Mouse (Mus musculus): ENCODE results near the gene Nrsn1.

GRCm38 (mm10) chr13:25254478-25255263, 15.6 kb downstream of the Nrsn1 start:
- TF ChIP-seq CTCF (IDR thresholded peaks at IDR 0.05; ENCODE audit: low read depth, low read length) (no peak), GATA1 (IDR thresholded peaks at IDR 0.05; ENCODE audit: borderline replicate concordance, low read length) (no peak), TAL1 (conservative IDR thresholded peaks at IDR 0.05; ENCODE audit: low read depth, low read length) (no peak), GATA2 (IDR thresholded peaks at IDR 0.05; ENCODE audit: borderline replicate concordance, low read depth, low read length) (no peak)
